Mouse (Mus musculus) C2C12 (cell line): ENCODE measurements around the gene Tmem178.

Experiments
- CEBPB ChIP-seq: IDR thresholded peaks from one replicate; pipeline ENCODE4 v1.6.1; 2011; ENCODE audit warnings: low read depth, mild to moderate bottlenecking, control low read depth, moderate library complexity
- CTCF ChIP-seq: IDR thresholded peaks from one replicate; pipeline ENCODE4 v1.5.1; 2011; ENCODE audit not compliant: control insufficient read depth, insufficient read depth, insufficient read length

- TF ChIP-seq CTCF (no peak), CEBPB (no peak)
These were observed 18.9 kb upstream of the Tmem178 start for GRCm38 (mm10) chr17:80925554-80925953.
